Mouse (Mus musculus): Measurements from ENCODE around the gene Pnldc1.

DNA sequence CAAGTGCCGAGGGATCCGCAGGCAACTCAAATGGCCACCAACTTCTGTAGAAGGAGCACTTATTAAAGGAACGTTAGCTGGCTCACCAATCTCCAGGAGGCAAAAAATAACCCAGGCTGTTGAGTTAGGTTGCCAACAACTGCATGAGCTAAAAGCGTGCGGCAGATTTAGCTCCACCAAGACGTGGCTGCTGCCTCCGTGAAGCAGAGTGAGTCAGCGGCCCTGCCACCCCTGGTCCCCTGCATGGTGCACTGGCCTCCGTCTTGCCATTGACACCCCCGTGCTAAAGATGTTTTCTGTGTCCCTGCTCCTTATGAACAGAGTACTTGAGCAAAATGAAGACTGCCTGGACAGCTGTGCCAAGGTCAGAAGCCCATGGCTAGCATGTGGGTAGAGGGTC lies 43.2 kb downstream of the Pnldc1 start:
- TF ChIP-seq CTCF (conservative IDR thresholded peaks at IDR 0.05; ENCODE audit: insufficient read depth, insufficient read length, low read depth, low read length) = no peak
- no peak for TF ChIP-seq POLR2A (IDR thresholded peaks at IDR 0.05; ENCODE audit: low read depth, low read length)
